Mouse (Mus musculus) midbrain, embryonic 13.5 days (tissue): ENCODE measurements around the gene D11Wsu47e. TPM values are rescaled to one million over a fixed set of nuclear protein-coding genes. Genes with fewer than 3 reads are reported as not detected.

Source experiments
- polyA plus RNA-seq: library from polyadenylated mRNA; unstranded; fragments of >200 nt; fragmentation: Nextera tagmentation; extraction: Ambion mirVana; gene quantifications from 2 replicates; pipeline ENCODE4 v1.2.1, GENCODE M21; 2015

D11Wsu47e gene
- polyA plus RNA-seq, 1 experiment from 2014 or later, result 26.7 TPM

Other genes with a start within 250 kb of the D11Wsu47e start
- 15.7 and 19.4 TPM in 2 replicates for gene Sstr2, start 65.1 kb upstream of the D11Wsu47e start, polyA plus RNA-seq
- gene Cog1, start 35.2 kb upstream of the D11Wsu47e start, polyA plus RNA-seq, result 31.7 and 33.2 TPM in 2 replicates
- 29.8 and 31.2 TPM in 2 replicates for gene Slc39a11, start 34.3 kb upstream of the D11Wsu47e start, polyA plus RNA-seq
- 44.7 and 47.9 TPM in 2 replicates for gene Fam104a, start 257 bp upstream of the D11Wsu47e start, polyA plus RNA-seq
- gene Cpsf4l, start 25.6 kb downstream of the D11Wsu47e start, polyA plus RNA-seq, result 0.31 and 0.54 TPM in 2 replicates
- gene Cdc42ep4, start 67.5 kb downstream of the D11Wsu47e start, polyA plus RNA-seq, result 80.0 and 82.7 TPM in 2 replicates